Mouse (Mus musculus): ENCODE measurements around the gene Snx25.

GRCm38 (mm10) chr8:46141688-46142087 is 10.3 kb downstream of the Snx25 start:
- TF ChIP-seq HCFC1 (IDR thresholded peaks at IDR 0.05; ENCODE audit: borderline replicate concordance, insufficient read depth, low read length) = no peak
- no peak for TF ChIP-seq CHD2 (IDR thresholded peaks at IDR 0.05; ENCODE audit: low read depth, low read length)
- TF ChIP-seq ZNF384 (IDR thresholded peaks at IDR 0.05; ENCODE audit: low read depth, low read length) = no peak

Data from ES-E14 (cell line).